Mouse (Mus musculus) liver, postnatal 0 days (tissue): Measurements from ENCODE around the gene Miip. TPM values are rescaled to one million over a fixed set of nuclear protein-coding genes. Genes with fewer than 3 reads are reported as not detected.

ENCODE experiments used
- ATAC-seq: fragments of 200-750 bp; cut with Nextera tagmentation; 2 replicates; pipeline ENCODE4 v1.8.0; 2017; ENCODE audit warnings: mild to moderate bottlenecking, moderate library complexity
- DNase-seq: peaks from one replicate; pipeline ENCODE4 v3.0.0-alpha.2; 2016
- H3K27ac ChIP-seq: fragments of 300-500 bp; sonication (generic); 2 replicates; pipeline ENCODE4 v1.5.1; 2014; ENCODE audit warnings: antibody characterized with exemption, moderate library complexity, mild to moderate bottlenecking, low read depth
- H3K27me3 ChIP-seq: fragments of 300-500 bp; sonication (generic); 2 replicates; pipeline ENCODE4 v1.6.1; 2014; ENCODE audit warnings: low read length, control low read depth, mixed read lengths; ENCODE audit not compliant: insufficient read depth
- H3K36me3 ChIP-seq: fragments of 300-500 bp; sonication (generic); replicated peaks from 2 replicates; pipeline ENCODE4 v1.6.1; 2014; ENCODE audit warnings: mild to moderate bottlenecking, control low read depth, low read length, moderate library complexity, mixed read lengths; ENCODE audit not compliant: insufficient read depth
- H3K4me1 ChIP-seq: fragments of 300-500 bp; sonication (generic); 2 replicates; pipeline ENCODE4 v1.6.1; 2014; ENCODE audit warnings: antibody characterized with exemption, mild to moderate bottlenecking, control low read depth; ENCODE audit not compliant: insufficient read depth
- H3K4me2 ChIP-seq: fragments of 300-500 bp; sonication (generic); 2 replicates; pipeline ENCODE4 v1.6.1; 2014; ENCODE audit warnings: low read depth, mild to moderate bottlenecking, low read length, moderate library complexity, mixed read lengths
- H3K4me3 ChIP-seq: fragments of 300-500 bp; sonication (generic); 2 replicates; pipeline ENCODE4 v1.5.1; 2014; ENCODE audit warnings: low read depth, low read length
- H3K9ac ChIP-seq: fragments of 300-500 bp; sonication (generic); replicated peaks from 2 replicates; pipeline ENCODE4 v1.6.1; 2014; ENCODE audit warnings: mild to moderate bottlenecking, moderate library complexity
- H3K9me3 ChIP-seq: fragments of 300-500 bp; sonication (generic); 2 replicates; pipeline ENCODE4 v1.6.1; 2016; ENCODE audit warnings: mild to moderate bottlenecking, control low read depth, low read length, mixed read lengths
- CTCF ChIP-seq: sonication (generic); IDR thresholded peaks from 2 replicates; pipeline ENCODE4 v1.5.1; 2016; ENCODE audit warnings: antibody characterized with exemption, low read depth
- EP300 ChIP-seq: IDR thresholded peaks from 2 replicates; pipeline ENCODE4 v1.6.1; 2016; ENCODE audit warnings: antibody characterized with exemption, low read depth, mild to moderate bottlenecking
- WGBS: fragments of 180-500 bp; shearing (Covaris S2); extraction: QIAGEN DNeasy Blood & Tissue Kit; methylation state at CpG from one replicate; pipeline ENCODE4 v1.1.7; 2014; ENCODE audit not compliant: insufficient replicate concordance; 5-methylcytosine and 5-hydroxymethylcytosine counted together
- polyA plus RNA-seq: library from polyadenylated mRNA; unstranded; fragments of >200 nt; fragmentation: Nextera tagmentation; extraction: Ambion mirVana; gene quantifications from 2 replicates; pipeline ENCODE4 v1.2.1, GENCODE M21; 2015

Miip gene
- 17.5 and 19.0 TPM in 2 replicates for polyA plus RNA-seq

GRCm38 (mm10) chr4:147868450-147869031 is at the start of gene Miip, which contains the start of gene Fv1:
Gene Miip (minus strand): TSS chr4:147868816.
Gene Fv1 (plus strand): TSS chr4:147868979.
- no peaks in the 10 kb centered on the region for H3K27me3 ChIP-seq
- peak within 1 kb of the TSS; percentile 82 for H3K4me2 ChIP-seq
- peaks cover 22% of the 10 kb centered on the region for H3K4me1 ChIP-seq
- peak within 1 kb of the TSS; percentile 94 for H3K9ac ChIP-seq
- peak within 1 kb of the TSS; percentile 95 for H3K27ac ChIP-seq
- peak; percentile 95 for DNase-seq
- ATAC-seq, result peak; percentile 97
- TF ChIP-seq CTCF (peak; percentile 18), EP300 (no peak; the same call in none of the 2 replicates)
- WGBS, result under 1% methylated on average over 30 of the region's 30 CpGs
- peak within 1 kb of the TSS; percentile 99 for H3K4me3 ChIP-seq
- no peaks in the 10 kb centered on the region for H3K9me3 ChIP-seq
- peaks cover 36% of the 10 kb centered on the region for H3K36me3 ChIP-seq

- TF ChIP-seq EP300 (no peak), CTCF (no peak)
- WGBS, result 90% methylated on average over 5 of the region's 5 CpGs
- ATAC-seq, result no peak
- Histone ChIP-seq H3K27ac (no peak overlapping the region), H3K4me1 (no peaks in the 10 kb centered on the region), H3K27me3 (no peaks in the 10 kb centered on the region), H3K9ac (no peak overlapping the region), H3K4me3 (no peak overlapping the region), H3K9me3 (no peaks in the 10 kb centered on the region), H3K36me3 (peaks cover 8% of the 10 kb centered on the region; the same call in 1 of the 2 replicates), H3K4me2 (no peak overlapping the region)
- no peak for DNase-seq
Measured at GRCm38 (mm10) chr4:147909486-147909885, 40.9 kb upstream of the Miip start.

GRCm38 (mm10) chr4:147906230-147906629 is 37.6 kb upstream of the Miip start:
- TF ChIP-seq EP300 (no peak), CTCF (no peak)
- no peak overlapping the region for H3K4me3 ChIP-seq
- ATAC-seq (no peak), DNase-seq (no peak)
- H3K4me2 ChIP-seq, result no peak overlapping the region
- no peaks in the 10 kb centered on the region for H3K9me3 ChIP-seq
- H3K36me3 ChIP-seq, result peaks cover 15% of the 10 kb centered on the region
- 83% methylated on average over 5 of the region's 5 CpGs for WGBS
- no peak overlapping the region for H3K27ac ChIP-seq
- H3K9ac ChIP-seq, result no peak overlapping the region
- H3K27me3 ChIP-seq, result no peaks in the 10 kb centered on the region
- peaks cover 11% of the 10 kb centered on the region for H3K4me1 ChIP-seq

DNA sequence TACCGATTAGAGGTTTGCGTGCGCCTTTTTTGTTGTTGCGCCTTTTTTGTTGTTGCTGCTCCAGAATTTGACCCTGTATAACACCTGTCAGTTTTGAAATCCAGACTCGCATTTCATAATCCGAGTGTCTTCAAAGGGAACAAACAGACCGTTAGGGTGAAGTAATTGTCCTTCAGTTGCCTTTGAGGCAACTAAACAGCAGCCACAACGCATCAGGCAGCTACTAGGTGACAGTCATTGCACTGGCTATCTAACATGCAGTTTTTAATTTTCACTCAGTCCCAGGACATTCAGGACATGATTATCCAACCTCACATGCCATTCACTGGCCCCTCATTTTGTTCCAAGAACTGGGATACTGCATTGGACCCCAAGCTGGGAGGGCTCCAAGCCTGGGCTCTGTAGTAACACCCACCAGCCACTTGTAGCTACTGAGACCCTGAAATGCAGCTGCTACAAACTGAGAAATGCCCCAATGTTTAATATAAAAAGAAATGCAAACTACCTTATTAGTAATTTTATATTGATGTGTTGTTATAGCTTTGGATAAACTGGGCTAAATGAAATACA is 36.6 kb upstream of the Miip start:
- Histone ChIP-seq H3K9me3 (no peaks in the 10 kb centered on the region), H3K27ac (peak overlapping the region; percentile 91), H3K36me3 (peaks cover 12% of the 10 kb centered on the region), H3K9ac (peak overlapping the region; percentile 92), H3K4me1 (peaks cover 11% of the 10 kb centered on the region), H3K27me3 (no peaks in the 10 kb centered on the region), H3K4me3 (peak overlapping the region; percentile 89), H3K4me2 (peak overlapping the region; percentile 91)
- DNase-seq, result no peak
- no peak for TF ChIP-seq EP300
- TF ChIP-seq CTCF, result no peak
- 2% methylated on average over 8 of the region's 8 CpGs for WGBS
- ATAC-seq, result peak; percentile 78

- no peaks in the 10 kb centered on the region for H3K9me3 ChIP-seq
- peak within 1 kb of the TSS; percentile 89 for H3K4me3 ChIP-seq
- peak within 1 kb of the TSS; percentile 92 for H3K9ac ChIP-seq
- DNase-seq, result peak; percentile 93
- TF ChIP-seq CTCF, result no peak
- TF ChIP-seq EP300, result no peak
- H3K4me1 ChIP-seq, result peaks cover 11% of the 10 kb centered on the region
- WGBS, result under 1% methylated on average over 53 of the region's 59 CpGs
- ATAC-seq, result peak; percentile 96
- H3K4me2 ChIP-seq, result peak within 1 kb of the TSS; percentile 91
- peaks cover 17% of the 10 kb centered on the region for H3K36me3 ChIP-seq
- peak within 1 kb of the TSS; percentile 91 for H3K27ac ChIP-seq
- H3K27me3 ChIP-seq, result no peaks in the 10 kb centered on the region
Measured at GRCm38 (mm10) chr4:147904313-147905089, 35.9 kb upstream of the Miip start, which contains the start of gene Mfn2. Gene Mfn2 (minus strand): TSS chr4:147904704.

DNA sequence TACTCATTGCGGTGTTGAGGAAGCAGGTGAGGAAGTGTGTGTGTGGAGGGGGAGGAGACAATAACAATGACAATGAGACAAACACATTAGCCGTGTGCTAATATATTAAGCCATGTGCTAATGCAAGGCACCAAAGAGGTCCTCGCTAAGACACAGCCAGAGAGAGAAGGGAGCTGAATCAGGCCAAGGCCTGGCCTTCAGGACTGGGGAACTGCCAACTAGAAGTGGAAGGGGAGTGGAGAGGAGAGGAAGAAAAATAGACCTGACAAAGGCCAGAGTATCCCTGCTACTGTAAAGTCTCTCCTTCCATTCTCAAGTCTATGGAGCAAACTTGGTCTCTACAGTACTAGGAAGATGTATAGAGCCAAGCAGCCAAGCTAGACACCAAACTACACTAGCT is 35.0 kb upstream of the Miip start:
- 55% methylated on average over 3 of the region's 3 CpGs for WGBS
- Histone ChIP-seq H3K4me2 (peak overlapping the region; percentile 91), H3K4me3 (peak overlapping the region; percentile 89), H3K4me1 (peaks cover 11% of the 10 kb centered on the region), H3K9me3 (no peaks in the 10 kb centered on the region), H3K36me3 (peaks cover 26% of the 10 kb centered on the region), H3K9ac (peak overlapping the region; percentile 92), H3K27me3 (no peaks in the 10 kb centered on the region), H3K27ac (peak overlapping the region; percentile 91; the same call in 1 of the 2 replicates)
- TF ChIP-seq EP300 (no peak), CTCF (no peak)
- ATAC-seq (no peak), DNase-seq (no peak)
